Mouse (Mus musculus) thymus, postnatal 36 days (tissue): Measurements from ENCODE around the gene Arid3c.

Experiments used
- DNase-seq, 2 experiments: peaks; one replicate each; pipeline ENCODE4 v3.0.0; 2022; ENCODE audit warnings: mixed read lengths in 2 of 2

Arid3c gene

GRCm38 (mm10) chr4:41676248-41677005, 54.5 kb downstream of the Arid3c start:
- no peak for DNase-seq
